Mouse (Mus musculus): Measurements from ENCODE around the gene Vmn2r58.
"Not testable (repeated sequence)": the region's sequence is repeated elsewhere in the genome, so short reads cannot be mapped to it uniquely, and the experiment has no call there.

Vmn2r58 gene

GRCm38 (mm10) chr7:41872612-41873011 is at the start of gene Vmn2r58:
Gene Vmn2r58, minus strand, starts transcription at chr7:41872712.
- not testable (repeated sequence) for DNase-seq
